In the genomic region with DNA sequence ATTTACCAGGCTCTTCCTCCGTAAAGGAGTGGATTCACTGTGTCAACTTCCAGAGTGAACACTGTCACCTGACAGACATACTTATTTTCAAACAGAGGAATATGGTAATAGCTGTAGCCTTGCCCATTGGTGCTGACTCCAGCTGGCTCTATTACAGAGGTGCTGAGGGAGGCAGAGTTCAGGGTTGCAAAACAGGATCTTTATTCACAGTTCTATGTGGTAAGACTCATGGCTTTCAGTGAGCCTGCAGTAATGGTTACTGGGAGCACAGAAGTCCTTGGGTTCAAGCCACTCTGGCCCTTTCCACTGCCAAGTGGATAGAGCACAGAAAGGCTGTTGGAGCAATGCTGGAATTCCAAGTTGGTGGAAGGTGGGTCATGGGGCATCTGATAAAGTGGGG, we compare ENCODE assay signal across 14 mouse cellular contexts. TPM values are rescaled to one million over a fixed set of nuclear protein-coding genes. Genes with fewer than 3 reads are reported as not detected.
"Had no signal": no experiment of that assay in that cellular context is flagged by ENCODE, and none has a peak within 500 bp of the region (broad histone marks: within the 10 kb centered on the region; RNA-seq: fewer than 3 reads in every experiment).

No protein-coding gene starts in this region.

- H3K36me3 ChIP-seq: limb, embryonic 13.5 days; liver, embryonic 12.5 days; midbrain, embryonic 12.5 days; neural tube, embryonic 13.5 days; stomach, embryonic 15.5 days had no signal

- H3K9me3 ChIP-seq: stomach, embryonic 15.5 days had no signal

- H3K4me2 ChIP-seq: limb, embryonic 13.5 days; liver, embryonic 12.5 days; lung, embryonic 14.5 days; midbrain, embryonic 12.5 days; neural tube, embryonic 13.5 days; stomach, embryonic 15.5 days had no signal

- ATAC-seq: liver, embryonic 12.5 days; midbrain, embryonic 16.5 days had no signal

- H3K9ac ChIP-seq: limb, embryonic 13.5 days; liver, embryonic 12.5 days; lung, embryonic 14.5 days; midbrain, embryonic 12.5 days; neural tube, embryonic 13.5 days; stomach, embryonic 15.5 days had no signal

- H3K4me3 ChIP-seq: limb, embryonic 13.5 days; liver, embryonic 12.5 days; midbrain, embryonic 12.5 days; neural tube, embryonic 13.5 days; stomach, embryonic 15.5 days had no signal

- H3K27me3 ChIP-seq: limb, embryonic 13.5 days; liver, embryonic 12.5 days; midbrain, embryonic 12.5 days; neural tube, embryonic 13.5 days; stomach, embryonic 15.5 days had no signal

- H3K27ac ChIP-seq: limb, embryonic 13.5 days; liver, embryonic 12.5 days; midbrain, embryonic 12.5 days; neural tube, embryonic 13.5 days; stomach, embryonic 15.5 days had no signal

- H3K4me1 ChIP-seq: limb, embryonic 13.5 days; liver, embryonic 12.5 days; midbrain, embryonic 12.5 days; neural tube, embryonic 13.5 days; stomach, embryonic 15.5 days had no signal

- DNase-seq: kidney, postnatal 14 days; left cerebral cortex, postnatal 4 days; lung, embryonic 14.5 days; lung, postnatal 10 days; lung, postnatal 4 days; right cerebral cortex, postnatal 14 days; thymus, adult 2 months; thymus, postnatal 25 days had no signal

RNA-seq across cellular contexts. Expression of a gene that starts 18.4 kb away (rescaled TPM):
- polyA plus RNA-seq: limb, embryonic 13.5 days; liver, embryonic 12.5 days; lung, embryonic 14.5 days; midbrain, embryonic 12.5 days; midbrain, embryonic 16.5 days; neural tube, embryonic 13.5 days; stomach, embryonic 15.5 days had no signal
